Mouse (Mus musculus) layer of hippocampus, postnatal 25 days (tissue): ENCODE results near the gene Ablim2. TPM values are rescaled to one million over a fixed set of nuclear protein-coding genes. Genes with fewer than 3 reads are reported as not detected.

ENCODE experiments used
- DNase-seq, 2 experiments: peaks; one replicate each; pipeline ENCODE4 v3.0.0; 2022; ENCODE audit warnings: mixed read lengths in 2 of 2, low spot score in 1 of 2; ENCODE audit errors: extremely low spot score in 1 of 2
- total RNA-seq, 2 experiments: library from RNA; stranded (reverse); gene quantifications; 2 replicates each; pipeline ENCODE4 v1.2.3; 2021

Ablim2 gene
- total RNA-seq, 2 experiments from 2014 or later: 123 to 132 TPM

DNA sequence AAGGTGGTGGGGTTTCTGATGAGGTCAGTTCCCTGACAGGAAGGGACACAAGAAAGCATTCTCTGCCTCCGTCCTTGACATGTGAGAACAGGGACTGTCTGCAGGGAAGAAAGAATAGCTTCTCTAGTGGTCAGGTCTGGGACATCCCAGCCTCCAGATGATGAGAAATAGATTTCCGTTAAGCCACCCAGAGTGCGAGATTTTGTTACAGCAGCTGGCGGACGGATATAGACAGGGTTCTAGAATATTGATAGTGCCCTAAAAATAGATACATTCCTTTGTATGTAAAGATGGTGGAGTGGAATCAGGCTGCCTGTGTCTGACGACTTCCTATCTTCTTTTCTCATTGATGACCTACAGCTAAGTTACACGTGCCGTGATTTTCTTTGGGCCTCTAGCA is 145.8 kb downstream of the Ablim2 start:
- DNase-seq: no peak

DNA sequence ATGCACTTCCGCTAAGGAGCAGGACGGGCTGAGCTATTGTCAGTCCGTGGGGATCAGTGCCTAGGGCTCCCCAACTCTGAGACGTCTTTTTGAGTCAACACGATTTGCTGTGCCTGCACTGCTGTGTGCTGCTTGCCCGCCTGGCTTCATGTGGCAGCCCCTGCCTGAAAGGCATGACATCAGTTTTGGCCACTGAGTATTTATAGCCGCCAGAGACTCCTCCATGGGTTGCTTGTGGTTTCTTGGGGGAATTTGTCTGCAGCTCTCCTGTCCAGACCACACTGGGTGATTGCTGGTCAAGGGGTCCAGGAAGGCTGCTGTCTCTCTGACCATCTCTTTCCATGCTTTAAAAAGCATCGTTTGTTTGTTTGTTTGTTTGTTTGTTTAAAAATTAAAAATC is 147.6 kb downstream of the Ablim2 start:
- no peak for DNase-seq

DNA sequence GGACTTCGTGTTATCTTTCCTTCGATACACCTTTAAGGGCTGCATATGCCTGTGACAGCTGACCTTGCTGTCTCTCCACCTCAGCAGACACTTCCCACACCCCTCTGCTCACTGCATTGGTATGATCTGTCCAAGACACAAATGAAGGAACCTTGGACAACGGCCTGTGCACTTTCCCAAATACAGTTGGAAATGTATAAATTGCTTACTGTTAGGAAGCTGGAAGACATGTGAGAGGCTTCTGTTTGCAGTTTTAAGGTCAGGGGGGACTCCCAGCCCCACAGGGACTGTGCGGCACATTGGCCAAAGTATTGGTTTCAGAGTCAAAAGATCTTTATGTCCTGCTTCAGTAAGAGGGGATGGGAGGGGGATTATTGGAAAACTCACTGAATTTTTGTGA is 149.4 kb downstream of the Ablim2 start:
- DNase-seq: no peak

DNA sequence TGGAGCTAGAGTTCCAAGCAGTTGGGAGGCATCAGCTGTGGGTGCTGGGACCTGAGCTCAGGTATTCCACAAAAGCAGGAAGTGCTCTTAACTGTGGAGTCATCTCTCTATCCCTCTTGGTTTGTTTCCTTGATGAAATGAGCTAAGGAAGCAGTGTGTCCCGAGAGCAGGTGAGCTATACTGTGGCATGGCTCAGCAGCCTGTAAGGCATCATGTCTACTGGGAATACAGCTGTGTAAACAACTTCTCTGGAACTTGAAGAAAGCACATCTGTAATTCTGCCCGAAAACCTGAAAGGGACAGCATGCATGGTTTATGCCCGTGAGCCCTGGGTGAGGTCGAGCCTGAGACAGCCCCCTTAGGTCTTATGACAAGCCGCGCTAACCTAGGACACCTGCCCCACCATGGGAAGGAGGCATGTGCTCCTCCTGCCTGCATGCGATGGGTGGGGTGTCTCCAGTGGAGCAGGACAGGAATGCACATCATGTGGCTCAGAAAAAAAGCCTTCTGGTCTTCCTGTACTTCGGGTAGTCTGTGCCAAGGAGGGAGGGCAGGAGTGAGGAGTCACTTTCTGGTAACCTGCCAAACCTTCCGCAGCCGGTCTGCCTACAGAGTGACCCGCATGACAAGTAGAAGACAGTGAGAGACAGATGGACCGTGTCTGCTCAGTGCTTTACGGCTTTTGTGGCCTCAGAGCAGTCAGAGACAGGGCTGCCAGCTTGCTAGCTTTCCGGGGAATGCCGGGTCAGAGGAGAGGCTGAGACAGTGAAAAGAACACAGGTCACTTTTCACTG is 150.2 kb downstream of the Ablim2 start:
- no peak for DNase-seq

DNA sequence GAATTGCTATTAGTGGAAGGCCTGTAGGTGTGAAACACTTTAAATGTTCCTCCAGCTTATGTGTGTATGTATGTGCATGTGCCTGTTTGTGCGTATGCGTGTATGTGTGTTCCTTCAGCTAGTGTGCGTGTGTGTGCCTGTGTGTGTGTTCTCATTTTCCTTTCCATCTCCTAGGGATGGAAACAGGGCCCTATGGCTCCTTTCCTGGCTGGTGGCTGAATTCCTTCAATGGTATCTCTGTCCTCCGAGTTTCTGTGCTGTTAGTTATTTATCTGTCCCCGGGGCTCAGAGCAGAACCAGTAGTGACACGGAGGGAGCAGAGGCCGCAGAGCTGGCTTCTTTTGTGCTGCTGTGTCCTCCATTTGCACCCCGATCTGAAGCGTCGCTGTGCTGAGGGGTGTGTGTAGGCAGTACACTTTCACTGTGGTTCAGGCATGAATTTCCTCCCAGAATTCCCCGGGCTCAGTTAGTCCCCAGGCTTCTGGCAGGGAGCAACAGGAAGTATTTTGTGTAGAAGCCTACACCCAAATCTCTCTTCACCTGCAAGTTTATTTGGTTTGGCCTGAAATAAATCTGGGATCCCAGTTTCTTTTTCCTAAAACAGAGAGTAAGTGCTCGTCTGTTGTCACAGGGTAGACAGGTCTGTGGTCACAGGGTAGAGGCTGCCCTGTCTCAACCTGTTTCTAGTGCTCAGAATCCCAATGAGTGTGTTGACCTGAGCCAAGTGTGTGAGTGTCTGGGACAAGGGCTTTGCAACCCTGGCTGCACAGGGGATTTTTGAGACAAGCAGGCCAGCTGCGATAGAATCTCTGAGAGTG is 151.2 kb downstream of the Ablim2 start:
- DNase-seq: no peak

DNA sequence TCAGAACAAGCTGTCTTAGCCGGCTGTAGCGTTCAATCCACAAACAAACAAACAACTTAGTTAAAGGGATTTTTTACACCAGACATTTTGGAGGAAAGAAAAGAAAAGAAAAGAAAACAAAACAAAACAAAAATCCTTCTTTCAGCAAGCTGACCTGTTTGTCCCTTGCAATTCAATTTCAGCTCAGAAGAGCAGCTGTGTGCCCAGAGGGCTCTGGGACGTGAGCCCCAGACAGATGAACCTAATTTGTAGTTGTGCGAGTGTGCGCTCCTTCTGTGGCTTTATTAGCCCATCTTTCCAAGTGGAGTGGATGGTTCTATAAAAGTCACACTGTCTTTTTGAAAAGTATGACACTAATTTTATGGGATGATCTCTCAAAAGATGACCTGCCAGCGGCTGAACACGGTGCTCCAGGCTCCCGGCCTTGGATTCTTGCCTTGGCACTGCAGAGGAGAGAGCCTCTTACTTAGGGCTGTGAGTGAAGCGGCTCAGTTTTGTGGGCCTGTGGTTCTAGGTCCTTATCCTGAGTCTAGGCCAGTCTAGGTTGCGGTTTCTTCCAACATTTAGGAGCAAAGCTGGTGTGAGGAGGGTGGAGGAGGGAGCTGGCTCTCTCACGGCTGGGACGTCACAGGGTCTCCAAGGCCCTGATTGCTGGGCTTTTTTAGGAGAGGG is 158.1 kb downstream of the Ablim2 start:
- no peak for DNase-seq

DNA sequence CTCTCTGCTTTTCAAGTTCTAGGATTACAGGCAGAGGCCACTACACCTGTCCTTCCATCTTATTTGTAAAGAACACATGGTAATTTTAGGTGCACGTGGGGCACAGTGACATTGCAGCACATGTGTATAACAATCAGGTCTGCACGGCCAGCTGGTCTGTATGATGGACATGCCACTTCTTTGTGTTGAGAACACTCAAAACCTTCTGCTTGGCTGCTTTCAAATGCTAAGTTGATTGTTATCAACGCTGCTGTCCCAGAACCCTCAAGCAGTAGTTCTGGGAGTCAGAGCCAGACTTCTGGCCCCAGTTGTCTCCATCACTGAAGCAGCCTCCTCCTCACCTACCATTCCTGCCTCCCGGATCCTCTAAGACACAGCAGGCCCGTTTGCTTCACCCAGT is 159.0 kb downstream of the Ablim2 start:
- DNase-seq: no peak

DNA sequence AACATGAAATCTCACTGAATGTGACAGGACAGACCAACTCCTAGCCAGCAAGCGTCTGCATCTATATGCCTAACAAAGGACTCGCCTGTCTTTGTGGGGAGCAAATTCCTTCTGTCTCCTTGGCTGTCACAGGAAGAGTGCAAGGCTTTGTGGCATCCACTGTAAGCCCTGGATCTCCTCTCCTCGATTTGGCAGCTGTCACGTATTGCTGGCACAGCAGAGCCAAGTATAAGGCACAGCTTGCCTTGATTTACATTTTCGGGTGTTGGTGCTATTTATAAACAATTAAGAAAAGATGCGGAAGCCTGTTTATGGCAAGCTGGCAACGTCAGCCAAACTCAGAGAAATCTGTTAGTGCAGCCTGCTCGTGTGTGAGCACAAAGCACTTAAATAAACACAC is 160.7 kb downstream of the Ablim2 start:
- DNase-seq: no peak

DNA sequence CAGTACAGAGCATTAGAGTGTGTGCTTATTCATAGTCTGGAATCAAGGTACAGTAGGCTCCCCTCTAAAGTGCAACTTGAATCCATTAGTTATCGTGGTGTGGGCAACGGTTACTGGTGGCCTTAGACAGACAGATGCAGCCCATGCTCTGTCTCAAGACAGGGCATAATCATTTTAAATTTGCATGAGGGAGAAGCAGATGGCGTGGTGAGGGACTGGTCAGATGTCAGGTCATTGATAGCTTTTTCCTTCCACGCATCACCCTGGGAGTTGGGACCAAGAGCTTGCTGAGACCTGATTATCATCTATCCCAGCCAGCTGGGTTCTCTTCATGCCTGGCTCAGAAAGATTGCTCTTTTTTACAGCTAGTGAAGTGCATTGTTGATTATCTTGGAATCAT is 162.4 kb downstream of the Ablim2 start:
- DNase-seq: no peak

DNA sequence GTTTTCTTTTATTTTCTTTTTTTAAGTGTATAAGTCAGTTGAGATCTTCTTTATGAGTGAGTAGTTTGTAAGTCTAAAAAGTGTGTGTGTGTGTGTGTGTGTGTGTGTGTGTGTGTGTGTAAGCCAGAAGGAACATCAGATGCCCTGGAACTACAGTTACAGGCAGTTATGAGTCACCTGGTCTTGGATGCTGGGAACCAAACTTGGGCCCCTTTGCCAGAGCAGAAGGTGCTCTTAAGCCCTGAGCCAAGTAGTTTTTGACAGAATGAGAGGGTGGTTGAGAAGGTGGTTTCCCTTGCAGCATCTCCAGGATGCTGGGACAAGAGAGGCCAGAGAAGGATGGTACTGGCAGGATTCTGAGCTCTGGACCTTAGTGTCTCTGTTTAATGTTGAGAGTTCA is 162.9 kb downstream of the Ablim2 start:
- no peak for DNase-seq

DNA sequence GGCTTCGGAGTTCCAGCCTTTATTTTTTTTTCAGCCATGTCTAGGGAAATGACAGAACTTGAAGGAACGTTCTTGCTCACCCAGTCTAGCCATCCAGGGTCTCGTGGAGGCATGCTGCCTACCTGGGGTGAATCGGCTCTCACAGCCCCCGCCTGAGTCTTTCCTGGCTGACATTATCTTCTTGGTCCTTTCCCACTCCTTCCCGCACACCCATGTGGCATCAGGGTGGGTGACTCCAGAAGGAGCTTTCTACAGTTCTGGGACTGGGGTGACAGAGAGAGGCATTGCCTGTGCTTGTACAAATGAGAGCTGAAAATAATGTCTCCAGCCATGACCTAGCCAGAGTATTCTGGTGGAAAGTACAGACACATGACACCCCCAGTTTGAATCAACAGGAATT is 163.5 kb downstream of the Ablim2 start:
- no peak for DNase-seq

DNA sequence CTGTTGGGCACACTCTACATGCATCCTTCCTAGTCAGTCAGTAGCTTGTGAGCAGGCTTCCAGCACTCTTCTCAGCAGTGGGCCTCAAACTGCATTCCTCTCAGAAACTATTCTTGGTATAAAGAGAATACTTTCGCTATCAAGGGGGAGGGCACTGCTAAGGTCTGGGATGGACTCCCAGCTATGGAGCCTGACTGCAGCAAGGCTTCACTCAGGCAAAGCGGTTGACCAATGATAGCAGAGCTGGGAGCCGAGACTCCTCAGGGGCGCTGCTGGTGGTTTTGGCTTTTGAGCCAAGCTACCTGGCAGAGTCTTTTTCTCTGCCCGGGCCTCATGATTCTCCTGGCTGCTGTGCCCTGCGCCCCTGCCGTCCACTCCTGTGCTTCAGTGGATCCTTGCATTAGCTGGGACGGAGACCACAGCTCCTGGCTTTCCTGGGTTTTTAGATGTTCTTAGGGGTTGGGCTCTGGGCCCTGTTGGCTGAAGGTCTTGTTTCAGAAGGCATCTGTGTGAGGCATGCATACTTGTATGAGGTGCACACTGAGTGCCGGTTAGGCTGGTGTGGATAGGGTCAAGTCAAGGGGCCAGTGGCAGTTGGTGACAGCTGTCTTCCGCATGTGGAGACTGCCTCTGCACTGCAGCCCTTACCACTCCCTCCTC is 164.0 kb downstream of the Ablim2 start:
- DNase-seq: no peak

DNA sequence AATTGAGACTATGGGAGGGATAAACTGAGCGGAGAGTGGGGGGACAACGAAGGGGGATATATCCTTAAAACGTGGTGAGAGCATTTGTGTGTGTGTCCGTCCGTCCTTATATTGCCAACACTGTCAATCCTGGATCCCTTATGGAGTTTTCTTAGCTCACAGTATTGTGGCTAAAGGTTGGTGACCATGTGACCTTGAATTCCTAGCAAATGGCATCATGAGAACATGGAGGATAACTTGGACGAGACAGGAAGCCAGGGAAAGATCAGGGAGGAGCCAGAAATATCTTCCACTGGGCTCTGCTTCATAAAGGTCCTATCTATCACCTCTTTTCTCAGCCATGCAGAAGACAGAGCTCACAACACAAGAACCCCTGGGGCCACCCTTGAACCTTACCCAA is 165.8 kb downstream of the Ablim2 start:
- no peak for DNase-seq

DNA sequence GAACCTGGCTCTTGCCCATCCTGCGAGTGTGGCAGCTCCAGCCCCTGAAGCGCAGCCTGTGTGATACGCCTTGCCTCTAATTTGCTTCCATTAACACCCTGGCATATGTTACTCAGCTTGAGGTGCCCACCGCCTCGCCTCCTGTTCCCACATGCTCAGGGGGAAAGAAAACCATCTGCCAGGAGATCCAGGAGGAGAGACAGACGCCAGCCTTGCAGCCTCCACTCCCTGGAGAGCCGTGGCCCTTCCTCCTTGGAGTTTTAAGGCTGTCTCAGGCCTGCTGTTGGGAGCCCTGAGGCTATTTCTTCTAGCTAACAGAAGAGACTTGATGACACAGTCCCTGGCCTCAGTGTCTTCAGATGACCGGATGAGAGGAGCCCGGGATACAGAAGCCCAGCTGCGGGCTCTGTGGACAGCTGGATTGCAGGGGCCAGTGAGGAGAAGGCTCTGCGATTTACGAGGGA is 167.5 kb downstream of the Ablim2 start:
- peak in 1 of 2 experiments; percentile 30 for DNase-seq

DNA sequence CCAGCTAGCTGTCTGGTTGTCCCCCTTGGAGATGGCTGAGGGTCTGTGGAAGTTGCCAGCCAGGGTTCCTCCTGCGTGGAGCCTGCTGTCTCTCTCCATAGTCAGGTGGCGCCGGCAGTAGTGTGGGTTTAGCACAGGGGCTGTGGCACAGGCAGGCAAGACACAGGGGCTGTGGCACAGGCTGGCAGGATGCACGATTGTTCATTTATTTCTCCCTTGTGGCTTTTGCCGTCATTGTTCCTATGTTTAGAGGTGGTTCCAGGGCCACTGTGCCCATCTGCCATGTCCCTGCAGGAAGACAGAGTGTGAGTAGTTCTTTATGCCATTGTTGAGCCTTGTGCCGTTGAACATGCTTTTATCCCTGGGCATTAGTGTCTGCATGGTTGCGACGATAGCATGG is 168.8 kb downstream of the Ablim2 start:
- no peak for DNase-seq

DNA sequence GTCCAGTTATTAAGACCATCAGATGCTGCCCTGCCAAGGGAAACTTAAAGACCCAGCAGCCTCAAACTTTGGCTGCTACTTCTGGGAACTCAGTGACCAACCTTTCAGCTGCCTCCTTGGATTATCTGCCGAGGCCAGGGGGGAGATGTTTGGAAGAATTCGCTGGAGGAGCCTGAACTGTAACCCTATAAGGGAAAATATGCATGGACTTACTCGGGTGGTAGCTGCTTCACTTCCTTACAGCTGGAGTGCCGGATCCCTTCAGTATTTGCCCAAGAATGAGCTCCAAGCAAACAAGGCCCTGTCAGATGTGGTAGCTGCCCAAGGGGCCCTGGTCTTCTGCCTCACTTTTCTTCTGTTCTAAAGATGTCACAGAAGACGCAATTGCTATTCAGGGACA is 173.6 kb downstream of the Ablim2 start:
- no peak for DNase-seq

DNA sequence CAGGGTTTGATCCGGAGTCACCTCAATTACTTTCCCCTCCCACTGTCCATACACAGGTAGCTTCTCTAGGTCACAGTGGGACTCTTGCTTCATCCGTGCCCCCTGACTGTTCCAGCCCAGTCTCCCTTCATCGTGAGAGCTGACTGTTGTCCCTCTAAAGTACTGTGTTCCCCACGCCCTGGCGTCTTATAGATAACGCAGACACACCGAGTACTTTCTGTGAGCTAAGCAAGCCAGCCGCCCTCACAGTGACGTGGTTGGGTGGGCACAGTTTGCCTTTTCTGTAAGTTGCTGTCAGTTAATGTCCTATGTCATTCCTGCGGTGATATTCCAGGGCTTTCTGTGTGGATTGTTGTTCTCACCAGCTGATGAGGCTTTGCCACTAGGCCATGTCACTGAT is 175.4 kb downstream of the Ablim2 start:
- DNase-seq: no peak
